Mouse (Mus musculus) olfactory bulb, adult 2 months (tissue): Measurements from ENCODE around the gene Mettl27. TPM values are rescaled to one million over a fixed set of nuclear protein-coding genes. Genes with fewer than 3 reads are reported as not detected.
"Not testable (repeated sequence)": the region's sequence is repeated elsewhere in the genome, so short reads cannot be mapped to it uniquely, and the experiment has no call there.

ENCODE experiments used
- H3K27ac ChIP-seq: fragments of 200-500 bp; 2 replicates; pipeline ENCODE4 v1.5.1; 2012; ENCODE audit warnings: low read depth, low read length; ENCODE audit not compliant: insufficient read depth
- H3K4me1 ChIP-seq: fragments of 200-500 bp; 2 replicates; pipeline ENCODE4 v1.6.1; 2012; ENCODE audit warnings: low read length; ENCODE audit not compliant: control insufficient read depth, insufficient read depth
- H3K4me3 ChIP-seq: fragments of 200-500 bp; 2 replicates; pipeline ENCODE4 v1.5.1; 2012; ENCODE audit warnings: mild to moderate bottlenecking, low read depth, low read length, moderate library complexity; ENCODE audit not compliant: insufficient read depth
- CTCF ChIP-seq: fragments of 200-500 bp; IDR thresholded peaks from 2 replicates; pipeline ENCODE4 v1.5.1; 2012; ENCODE audit warnings: low read depth, mild to moderate bottlenecking, low read length, moderate library complexity; ENCODE audit not compliant: insufficient read depth
- POLR2A ChIP-seq: fragments of 200-500 bp; IDR thresholded peaks from 2 replicates; pipeline ENCODE4 v1.6.1; 2012; ENCODE audit warnings: mild to moderate bottlenecking, low read depth, low read length, moderate library complexity; ENCODE audit not compliant: insufficient read depth
- WGBS: fragments of 180-500 bp; shearing (Covaris S2); methylation state at CpG from one replicate; pipeline ENCODE4 v1.1.7; 2018; 5-methylcytosine and 5-hydroxymethylcytosine counted together
- polyA plus RNA-seq: library from polyadenylated mRNA; stranded (reverse); fragments of >200 nt; gene quantifications from 2 replicates; pipeline ENCODE4 v1.2.4, GENCODE M21; 2012; ENCODE audit warnings: low replicate concordance; ENCODE audit not compliant: missing spikeins, insufficient read depth, insufficient read length

The Mettl27 gene
- polyA plus RNA-seq, 1 experiment, result not detected

GRCm38 (mm10) chr5:134918071-134918832, 13.9 kb upstream of the Mettl27 start:
- Histone ChIP-seq H3K4me3 (no peak overlapping the region), H3K4me1 (no peaks in the 10 kb centered on the region), H3K27ac (no peak overlapping the region)
- 47% methylated on average over 16 of the region's 16 CpGs for WGBS
- TF ChIP-seq POLR2A, result no peak
- TF ChIP-seq CTCF, result no peak; the same call in 1 of the 2 replicates

DNA sequence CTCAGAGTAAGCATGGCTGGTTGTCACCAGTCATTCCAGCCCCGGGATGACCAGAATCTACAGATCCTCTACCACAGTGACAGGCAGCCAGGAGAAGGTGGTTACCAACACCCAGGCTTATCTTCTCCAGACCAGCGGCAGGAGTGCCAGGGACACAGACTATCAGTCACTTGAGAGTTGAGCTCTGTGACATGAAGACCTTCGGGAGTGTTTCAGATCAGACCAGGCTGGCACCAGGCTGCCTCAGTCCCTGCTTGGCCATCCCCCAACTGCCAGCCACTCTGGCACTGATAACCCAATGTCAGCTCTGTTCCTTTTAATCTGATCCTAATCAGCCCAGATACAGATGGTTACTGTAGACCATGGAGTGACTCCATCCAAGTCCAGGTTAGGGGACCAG, 13.1 kb upstream of the Mettl27 start:
- WGBS, result 93% methylated on average over 3 of the region's 3 CpGs
- H3K4me1 ChIP-seq, result no peaks in the 10 kb centered on the region
- H3K4me3 ChIP-seq, result no peak overlapping the region
- no peak for TF ChIP-seq POLR2A
- no peak for TF ChIP-seq CTCF
- no peak overlapping the region for H3K27ac ChIP-seq

DNA sequence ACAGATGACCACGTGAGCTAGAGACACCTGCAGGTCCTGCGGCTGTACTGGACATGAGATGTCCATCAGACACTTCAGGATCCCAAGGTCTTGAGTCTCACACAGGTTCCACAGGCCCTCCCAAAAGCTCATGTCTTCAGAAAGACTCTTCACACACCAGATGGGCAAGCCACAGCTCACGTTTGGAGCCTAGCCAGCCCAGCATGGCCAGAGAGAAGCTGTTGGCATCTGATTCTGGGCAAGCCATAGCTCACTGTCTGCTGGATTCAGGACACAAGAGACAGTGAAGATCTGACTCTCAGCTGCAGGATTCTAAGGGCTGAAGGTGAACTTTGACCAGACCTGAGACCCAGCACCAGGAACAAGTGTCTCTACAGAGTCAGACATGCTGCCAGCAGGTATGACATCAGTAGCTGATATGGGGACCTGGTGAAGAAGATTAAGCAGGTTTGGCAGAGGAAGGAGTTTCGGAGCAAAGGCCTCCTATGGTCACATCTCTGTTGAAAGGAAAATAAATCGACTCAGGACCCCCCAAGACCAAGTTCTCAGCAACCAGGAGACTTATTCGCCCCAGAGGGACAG, 12.0 kb upstream of the Mettl27 start:
- Histone ChIP-seq H3K4me3 (no peak overlapping the region), H3K4me1 (no peaks in the 10 kb centered on the region), H3K27ac (no peak overlapping the region)
- 72% methylated on average over 6 of the region's 6 CpGs for WGBS
- TF ChIP-seq POLR2A (no peak), CTCF (no peak)

DNA sequence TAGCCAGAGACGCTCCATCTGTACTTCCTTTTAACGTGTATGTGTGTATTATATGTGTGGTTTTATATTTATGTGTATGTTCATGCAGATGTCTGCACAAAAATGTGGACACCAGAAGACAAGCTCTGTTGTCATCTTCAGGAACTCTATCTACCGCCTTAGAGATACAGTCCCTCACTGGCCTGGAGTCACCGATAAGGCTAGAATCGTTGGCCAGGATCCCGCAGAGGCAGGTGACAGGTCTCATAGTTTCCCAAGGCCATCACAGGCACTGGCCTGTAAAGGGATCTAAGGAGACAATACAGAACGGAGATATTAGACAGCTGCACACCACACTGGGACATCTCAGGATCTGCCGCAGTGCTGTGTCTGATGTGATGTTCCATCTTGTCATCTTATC, 11.1 kb upstream of the Mettl27 start:
- Histone ChIP-seq H3K4me1 (no peaks in the 10 kb centered on the region), H3K27ac (no peak overlapping the region), H3K4me3 (no peak overlapping the region)
- TF ChIP-seq CTCF (no peak), POLR2A (no peak)
- WGBS, result 94% methylated on average over 8 of the region's 8 CpGs

DNA sequence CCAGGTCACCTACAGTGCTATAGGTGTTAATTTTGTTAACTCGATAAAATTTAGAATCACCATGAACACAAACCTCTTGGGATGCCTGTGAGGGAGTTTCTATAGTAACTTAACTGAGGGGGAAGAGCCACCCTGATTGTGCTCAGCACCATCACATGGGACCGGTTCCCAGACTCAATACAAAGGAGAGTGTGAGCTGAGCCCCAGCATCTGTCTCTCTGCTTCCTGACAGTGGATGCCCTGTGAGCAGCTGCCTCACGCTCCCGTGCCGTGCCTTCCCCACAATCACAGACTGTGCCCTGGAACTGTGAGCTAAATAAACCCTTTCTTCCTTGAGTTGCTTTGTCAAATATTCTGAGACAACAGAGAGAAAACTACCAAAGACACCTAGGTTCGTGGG, 9.0 kb upstream of the Mettl27 start:
- TF ChIP-seq CTCF (no peak), POLR2A (no peak)
- WGBS, result 41% methylated on average over 6 of the region's 6 CpGs
- no peak overlapping the region for H3K4me3 ChIP-seq
- no peaks in the 10 kb centered on the region for H3K4me1 ChIP-seq
- H3K27ac ChIP-seq, result no peak overlapping the region

GRCm38 (mm10) chr5:134926726-134927125, 5.4 kb upstream of the Mettl27 start:
- 75% methylated on average over 4 of the region's 4 CpGs for WGBS
- Histone ChIP-seq H3K27ac (no peak overlapping the region), H3K4me3 (no peak overlapping the region), H3K4me1 (no peaks in the 10 kb centered on the region)
- TF ChIP-seq POLR2A, result no peak
- TF ChIP-seq CTCF, result no peak

DNA sequence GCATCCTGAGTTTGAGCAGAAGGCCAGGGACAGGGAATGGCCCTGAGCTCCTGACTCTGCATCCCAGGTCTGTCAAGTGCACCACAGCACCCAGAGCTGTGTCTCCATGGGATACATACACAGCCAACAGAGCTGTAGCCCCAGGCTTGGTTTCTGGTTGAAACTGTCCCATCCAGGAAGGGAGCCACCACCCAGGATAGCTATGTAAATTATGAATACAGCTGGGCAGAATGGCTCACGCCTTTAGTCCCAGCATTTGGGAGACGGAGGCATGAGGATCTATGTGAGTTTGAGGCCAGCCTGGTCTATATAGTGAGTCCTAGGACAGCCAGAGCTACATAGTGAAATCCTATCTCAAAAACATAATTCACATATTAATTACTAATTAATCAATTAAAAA, 2.2 kb upstream of the Mettl27 start:
- WGBS, result 95% methylated on average over 2 of the region's 2 CpGs
- H3K4me3 ChIP-seq, result no peak overlapping the region
- TF ChIP-seq POLR2A (no peak), CTCF (no peak)
- 0 out of 2 replicates have a peak, but pooled peaks cover 6% of the 10 kb centered on the region for H3K4me1 ChIP-seq
- H3K27ac ChIP-seq, result no peak overlapping the region

DNA sequence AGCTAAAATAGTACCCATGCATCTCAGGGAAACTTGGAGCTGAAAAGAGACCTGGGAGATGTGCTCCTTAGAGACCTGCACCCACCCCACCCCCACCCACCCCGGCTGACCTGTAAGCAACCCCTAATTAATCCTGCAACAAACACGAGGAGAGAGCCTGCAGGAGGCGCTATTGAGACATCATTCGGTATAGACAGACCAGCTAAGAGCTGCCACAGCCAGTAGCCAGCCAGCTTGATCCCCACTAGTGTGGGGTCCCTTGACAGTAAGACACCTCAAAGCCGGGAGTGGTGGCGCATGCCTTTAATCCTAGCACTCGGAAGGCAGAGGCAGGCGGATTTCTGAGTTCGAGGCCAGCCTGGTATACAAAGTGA, 722 bp downstream of the Mettl27 start:
- TF ChIP-seq POLR2A (no peak), CTCF (no peak)
- 45% methylated on average over 9 of the region's 9 CpGs for WGBS
- Histone ChIP-seq H3K27ac (no peak overlapping the region), H3K4me3 (peak overlapping the region; percentile 56; the same call in 1 of the 2 replicates), H3K4me1 (0 out of 2 replicates have a peak, but pooled peaks cover 6% of the 10 kb centered on the region)

DNA sequence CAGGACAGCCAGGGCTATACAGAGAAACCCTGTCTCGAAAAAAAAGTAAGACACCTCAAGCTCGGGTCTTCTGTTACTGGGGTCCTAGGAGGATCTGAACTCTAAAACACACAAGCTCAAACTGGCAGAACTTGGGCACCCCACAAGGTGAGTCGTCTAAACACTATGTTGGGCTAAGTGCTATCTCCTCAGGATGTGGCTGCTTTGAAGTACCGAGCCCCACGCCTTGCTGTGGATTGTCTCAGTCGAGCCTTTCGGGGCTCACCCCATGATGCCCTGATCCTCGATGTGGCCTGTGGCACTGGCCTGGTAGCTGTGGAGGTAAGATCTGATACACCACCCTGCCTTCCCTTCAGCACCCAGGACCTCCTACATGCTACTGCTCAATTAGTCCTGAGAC, 1.1 kb downstream of the Mettl27 start:
- no peak overlapping the region for H3K27ac ChIP-seq
- TF ChIP-seq CTCF, result no peak
- TF ChIP-seq POLR2A, result no peak
- H3K4me3 ChIP-seq, result no peak overlapping the region
- 0 out of 2 replicates have a peak, but pooled peaks cover 6% of the 10 kb centered on the region for H3K4me1 ChIP-seq
- 93% methylated on average over 8 of the region's 8 CpGs for WGBS

- not testable (repeated sequence) for H3K4me3 ChIP-seq, H3K4me1 ChIP-seq, H3K27ac ChIP-seq
- 93% methylated on average over 5 of the region's 5 CpGs for WGBS
Observed at GRCm38 (mm10) chr5:134933686-134934085, 1.5 kb downstream of the Mettl27 start.
